Mouse (Mus musculus): ENCODE results near the gene Fitm2.
"Not testable (repeated sequence)": the region's sequence is repeated elsewhere in the genome, so short reads cannot be mapped to it uniquely, and the experiment has no call there.

The Fitm2 gene

GRCm38 (mm10) chr2:163463251-163463769 is 9.1 kb downstream of the Fitm2 start:
- DNase-seq (ENCODE audit: extremely low spot score): no peak

- DNase-seq (ENCODE audit: extremely low spot score): no peak
Measured at GRCm38 (mm10) chr2:163462801-163463200, 9.6 kb downstream of the Fitm2 start.

GRCm38 (mm10) chr2:163462386-163462785 is 10.0 kb downstream of the Fitm2 start:
- DNase-seq (ENCODE audit: extremely low spot score): no peak

- DNase-seq (ENCODE audit: extremely low spot score): not testable (repeated sequence)
Measured at GRCm38 (mm10) chr2:163461307-163461706, 11.1 kb downstream of the Fitm2 start.

GRCm38 (mm10) chr2:163460622-163461021 is 11.8 kb downstream of the Fitm2 start:
- no peak for DNase-seq (ENCODE audit: extremely low spot score)

- DNase-seq (ENCODE audit: extremely low spot score): no peak
Measured at GRCm38 (mm10) chr2:163459380-163459779, 13.0 kb downstream of the Fitm2 start.

GRCm38 (mm10) chr2:163458539-163459265 is 13.7 kb downstream of the Fitm2 start:
- DNase-seq (ENCODE audit: extremely low spot score): no peak

GRCm38 (mm10) chr2:163453378-163453777 is 19.1 kb downstream of the Fitm2 start:
- no peak for DNase-seq (ENCODE audit: extremely low spot score)

GRCm38 (mm10) chr2:163452738-163453137 is 19.7 kb downstream of the Fitm2 start:
- DNase-seq (ENCODE audit: extremely low spot score): no peak

- DNase-seq (ENCODE audit: extremely low spot score): no peak
Measured at GRCm38 (mm10) chr2:163450668-163451295, 21.6 kb downstream of the Fitm2 start.

GRCm38 (mm10) chr2:163449276-163449675 is 23.2 kb downstream of the Fitm2 start:
- no peak for DNase-seq (ENCODE audit: extremely low spot score)

- DNase-seq (ENCODE audit: extremely low spot score): no peak
Measured at GRCm38 (mm10) chr2:163447375-163447774, 25.1 kb downstream of the Fitm2 start.

- DNase-seq (ENCODE audit: extremely low spot score): no peak
Measured at GRCm38 (mm10) chr2:163444017-163444416, 28.4 kb downstream of the Fitm2 start.

GRCm38 (mm10) chr2:163443543-163443942 is 28.9 kb downstream of the Fitm2 start:
- no peak for DNase-seq (ENCODE audit: extremely low spot score)

- DNase-seq (ENCODE audit: extremely low spot score): no peak
Measured at GRCm38 (mm10) chr2:163439488-163439887, 32.9 kb downstream of the Fitm2 start.

GRCm38 (mm10) chr2:163438619-163439451 is 33.6 kb downstream of the Fitm2 start:
- DNase-seq (ENCODE audit: extremely low spot score): peak; percentile 70

- DNase-seq (ENCODE audit: extremely low spot score): peak; percentile 40
Measured at GRCm38 (mm10) chr2:163438246-163438618, 34.2 kb downstream of the Fitm2 start, which contains the start of gene Gdap1l1. Gdap1l1 (plus strand) TSS chr2:163438476.

- DNase-seq (ENCODE audit: extremely low spot score): no peak
Measured at GRCm38 (mm10) chr2:163437800-163438199, 34.6 kb downstream of the Fitm2 start.

- peak; percentile 5 for DNase-seq (ENCODE audit: extremely low spot score)
Measured at GRCm38 (mm10) chr2:163433971-163434370, 38.5 kb downstream of the Fitm2 start.

- DNase-seq (ENCODE audit: extremely low spot score): no peak
Measured at GRCm38 (mm10) chr2:163431289-163431688, 41.1 kb downstream of the Fitm2 start.

GRCm38 (mm10) chr2:163428346-163429011 is 44.0 kb downstream of the Fitm2 start:
- no peak for DNase-seq (ENCODE audit: extremely low spot score)

- no peak for DNase-seq (ENCODE audit: extremely low spot score)
Measured at GRCm38 (mm10) chr2:163424597-163424996, 47.8 kb downstream of the Fitm2 start, which contains the start of gene Oser1. Oser1 (minus strand) TSS chr2:163424697.

Measured in embryo, embryonic 9.5 days (tissue).